Mouse (Mus musculus): Measurements from ENCODE around the gene Chic2. TPM values are rescaled to one million over a fixed set of nuclear protein-coding genes. Genes with fewer than 3 reads are reported as not detected.

Gene Chic2
- total RNA-seq, 1 experiment = 38.9 TPM

- Histone ChIP-seq H3K27ac (ENCODE audit: insufficient read depth, low read depth, low read length, poor library complexity, severe bottlenecking) (no peak overlapping the region), H3K36me3 (ENCODE audit: control insufficient read depth, insufficient read depth, low read length, poor library complexity, severe bottlenecking) (no peaks in the 10 kb centered on the region), H3K9ac (ENCODE audit: insufficient read depth, low read depth, low read length, poor library complexity, severe bottlenecking) (no peak overlapping the region), H3K4me1 (ENCODE audit: control insufficient read depth in 2 of 2, insufficient read depth in 2 of 2, low read length in 2 of 2, poor library complexity in 1 of 2) (peaks cover 0 to 4% of the 10 kb centered on the region in 2 experiments; a peak in 1 of 4 replicates), H3K9me3 (ENCODE audit: control insufficient read depth, insufficient read depth, low read depth, low read length) (no peaks in the 10 kb centered on the region), H3K4me3 (ENCODE audit: insufficient read depth in 1 of 2, low read depth in 1 of 2, low read length in 2 of 2, poor library complexity in 1 of 2, severe bottlenecking in 1 of 2) (no peak overlapping the region)
- in situ Hi-C loops (cut with MboI; ENCODE audit: low sequenced_read_pairs in 2 of 2, unreplicated experiment in 2 of 2) = loop anchor here in 1 of 2 experiments (5.0 kb wide), 1 partner anchor 80 kb away; the partner anchor contains the start of gene Pdgfra
- no peak for DNase-seq (ENCODE audit: low read depth, low spot score)
- TF ChIP-seq HCFC1 (IDR thresholded peaks at IDR 0.05; ENCODE audit: borderline replicate concordance, insufficient read depth, low read length) (no peak), ZC3H11A (IDR thresholded peaks at IDR 0.05; ENCODE audit: borderline replicate concordance, low read depth, low read length) (no peak), MAFK (IDR thresholded peaks at IDR 0.05; ENCODE audit: insufficient read depth, low read depth, low read length) (no peak), ZNF384 (IDR thresholded peaks at IDR 0.05; ENCODE audit: low read depth, low read length) (no peak), CHD2 (IDR thresholded peaks at IDR 0.05; ENCODE audit: low read depth, low read length) (no peak)
Measured at GRCm38 (mm10) chr5:75072532-75072931, 28.0 kb upstream of the Chic2 start.

GRCm38 (mm10) chr5:75071951-75072350 is 27.4 kb upstream of the Chic2 start:
- no peak for TF ChIP-seq CHD2 (IDR thresholded peaks at IDR 0.05; ENCODE audit: low read depth, low read length)
- H3K36me3 ChIP-seq (ENCODE audit: control insufficient read depth, insufficient read depth, low read length, poor library complexity, severe bottlenecking) = no peaks in the 10 kb centered on the region
- H3K4me3 ChIP-seq (ENCODE audit: insufficient read depth in 1 of 2, low read depth in 1 of 2, low read length in 2 of 2, poor library complexity in 1 of 2, severe bottlenecking in 1 of 2) = no peak overlapping the region
- in situ Hi-C loops (cut with MboI; ENCODE audit: low sequenced_read_pairs in 2 of 2, unreplicated experiment in 2 of 2) = loop anchor here in 1 of 2 experiments (5.0 kb wide), 1 partner anchor 80 kb away; the partner anchor contains the start of gene Pdgfra
- H3K9ac ChIP-seq (ENCODE audit: insufficient read depth, low read depth, low read length, poor library complexity, severe bottlenecking) = no peak overlapping the region
- H3K4me1 ChIP-seq (ENCODE audit: control insufficient read depth in 2 of 2, insufficient read depth in 2 of 2, low read length in 2 of 2, poor library complexity in 1 of 2) = peaks cover 0 to 3% of the 10 kb centered on the region in 2 experiments; a peak in 1 of 4 replicates
- H3K27ac ChIP-seq (ENCODE audit: insufficient read depth, low read depth, low read length, poor library complexity, severe bottlenecking) = no peak overlapping the region
- DNase-seq (ENCODE audit: low read depth, low spot score) = no peak
- no peaks in the 10 kb centered on the region for H3K9me3 ChIP-seq (ENCODE audit: control insufficient read depth, insufficient read depth, low read depth, low read length)

- Histone ChIP-seq H3K9ac (ENCODE audit: insufficient read depth, low read depth, low read length, poor library complexity, severe bottlenecking) (no peak overlapping the region), H3K4me3 (ENCODE audit: insufficient read depth in 1 of 2, low read depth in 1 of 2, low read length in 2 of 2, poor library complexity in 1 of 2, severe bottlenecking in 1 of 2) (peak overlapping the region; percentile 10 to 42; a peak in 3 of 4 replicates), H3K27ac (ENCODE audit: insufficient read depth, low read depth, low read length, poor library complexity, severe bottlenecking) (no peak overlapping the region), H3K36me3 (ENCODE audit: control insufficient read depth, insufficient read depth, low read length, poor library complexity, severe bottlenecking) (no peaks in the 10 kb centered on the region), H3K4me1 (ENCODE audit: control insufficient read depth in 2 of 2, insufficient read depth in 2 of 2, low read length in 2 of 2, poor library complexity in 1 of 2) (peaks cover 0 to 6% of the 10 kb centered on the region in 2 experiments; a peak in 1 of 4 replicates), H3K9me3 (ENCODE audit: control insufficient read depth, insufficient read depth, low read depth, low read length) (no peaks in the 10 kb centered on the region)
- no peak for DNase-seq (ENCODE audit: low read depth, low spot score)
- TF ChIP-seq HCFC1 (IDR thresholded peaks at IDR 0.05; ENCODE audit: borderline replicate concordance, insufficient read depth, low read length) = no peak
- TF ChIP-seq ZC3H11A (IDR thresholded peaks at IDR 0.05; ENCODE audit: borderline replicate concordance, low read depth, low read length) = no peak
- no peak for TF ChIP-seq MAFK (IDR thresholded peaks at IDR 0.05; ENCODE audit: insufficient read depth, low read depth, low read length)
- TF ChIP-seq ZNF384 (IDR thresholded peaks at IDR 0.05; ENCODE audit: low read depth, low read length) = no peak
- no peak for TF ChIP-seq CHD2 (IDR thresholded peaks at IDR 0.05; ENCODE audit: low read depth, low read length)
- in situ Hi-C loops (cut with MboI; ENCODE audit: low sequenced_read_pairs in 2 of 2, unreplicated experiment in 2 of 2) = loop anchor here in 1 of 2 experiments (5.0 kb wide), 1 partner anchor 81 kb away; the partner anchor contains the start of gene Pdgfra
Measured at GRCm38 (mm10) chr5:75070656-75071375, 26.2 kb upstream of the Chic2 start.

GRCm38 (mm10) chr5:75070132-75070531 is 25.6 kb upstream of the Chic2 start:
- no peak for TF ChIP-seq ZNF384 (IDR thresholded peaks at IDR 0.05; ENCODE audit: low read depth, low read length)
- TF ChIP-seq MAFK (IDR thresholded peaks at IDR 0.05; ENCODE audit: insufficient read depth, low read depth, low read length) = no peak
- no peak for TF ChIP-seq ZC3H11A (IDR thresholded peaks at IDR 0.05; ENCODE audit: borderline replicate concordance, low read depth, low read length)
- TF ChIP-seq CHD2 (IDR thresholded peaks at IDR 0.05; ENCODE audit: low read depth, low read length) = no peak
- TF ChIP-seq HCFC1 (IDR thresholded peaks at IDR 0.05; ENCODE audit: borderline replicate concordance, insufficient read depth, low read length) = no peak
- peaks cover 0 to 6% of the 10 kb centered on the region in 2 experiments; a peak in 1 of 4 replicates for H3K4me1 ChIP-seq (ENCODE audit: control insufficient read depth in 2 of 2, insufficient read depth in 2 of 2, low read length in 2 of 2, poor library complexity in 1 of 2)
- no peaks in the 10 kb centered on the region for H3K9me3 ChIP-seq (ENCODE audit: control insufficient read depth, insufficient read depth, low read depth, low read length)

More at GRCm38 (mm10) chr5:75070132-75070531, 25.6 kb upstream of the Chic2 start:
- no peak for DNase-seq (ENCODE audit: low read depth, low spot score)
- in situ Hi-C loops (cut with MboI; ENCODE audit: low sequenced_read_pairs in 2 of 2, unreplicated experiment in 2 of 2) = loop anchor here in 1 of 2 experiments (5.0 kb wide), 1 partner anchor 82 kb away; the partner anchor contains the start of gene Pdgfra
- Histone ChIP-seq H3K9ac (ENCODE audit: insufficient read depth, low read depth, low read length, poor library complexity, severe bottlenecking) (no peak overlapping the region), H3K27ac (ENCODE audit: insufficient read depth, low read depth, low read length, poor library complexity, severe bottlenecking) (no peak overlapping the region), H3K36me3 (ENCODE audit: control insufficient read depth, insufficient read depth, low read length, poor library complexity, severe bottlenecking) (no peaks in the 10 kb centered on the region), H3K4me3 (ENCODE audit: insufficient read depth in 1 of 2, low read depth in 1 of 2, low read length in 2 of 2, poor library complexity in 1 of 2, severe bottlenecking in 1 of 2) (peak overlapping the region; percentile 10 to 42; a peak in 2 of 4 replicates)

All from ES-E14 (cell line).